Mouse (Mus musculus): ENCODE results near the gene Naip1. TPM values are rescaled to one million over a fixed set of nuclear protein-coding genes. Genes with fewer than 3 reads are reported as not detected.

The Naip1 gene
- polyA plus RNA-seq, 1 experiment from 2014 or later: not detected

Other genes with a start within 250 kb of the Naip1 start
- gene Naip5, start 206.5 kb downstream of the Naip1 start, polyA plus RNA-seq (2016; fragmentation: Nextera tagmentation; extraction: Ambion mirVana): 0.11 and 0.14 TPM in 2 replicates
- gene Naip6, start 135.2 kb downstream of the Naip1 start, polyA plus RNA-seq (2016; fragmentation: Nextera tagmentation; extraction: Ambion mirVana): 0.18 TPM in 1 of 2 replicates, not detected in the other
- 58.9 and 73.5 TPM in 2 replicates for gene Gtf2h2, start 39.7 kb upstream of the Naip1 start, polyA plus RNA-seq (2016; fragmentation: Nextera tagmentation; extraction: Ambion mirVana)
- 1.7 and 4.8 TPM in 2 replicates for gene Ocln, start 99.8 kb upstream of the Naip1 start, polyA plus RNA-seq (2016; fragmentation: Nextera tagmentation; extraction: Ambion mirVana)
- 3.7 and 5.3 TPM in 2 replicates for gene Marveld2, start 164.1 kb upstream of the Naip1 start, polyA plus RNA-seq (2016; fragmentation: Nextera tagmentation; extraction: Ambion mirVana)
- 271 and 304 TPM in 2 replicates for gene Ak6, start 198.1 kb upstream of the Naip1 start, polyA plus RNA-seq (2016; fragmentation: Nextera tagmentation; extraction: Ambion mirVana)
- 24.1 and 25.6 TPM in 2 replicates for gene Rad17, start 198.2 kb upstream of the Naip1 start, polyA plus RNA-seq (2016; fragmentation: Nextera tagmentation; extraction: Ambion mirVana)
- gene Taf9, start 198.7 kb upstream of the Naip1 start, polyA plus RNA-seq (2016; fragmentation: Nextera tagmentation; extraction: Ambion mirVana): 12.4 and 12.8 TPM in 2 replicates
- 4.2 and 5.8 TPM in 2 replicates for gene Ccdc125, start 216.8 kb upstream of the Naip1 start, polyA plus RNA-seq (2016; fragmentation: Nextera tagmentation; extraction: Ambion mirVana)